Mouse (Mus musculus): ENCODE measurements around the gene Mapk13. TPM values are rescaled to one million over a fixed set of nuclear protein-coding genes. Genes with fewer than 3 reads are reported as not detected.
"Not testable (repeated sequence)": the region's sequence is repeated elsewhere in the genome, so short reads cannot be mapped to it uniquely, and the experiment has no call there.

Gene Mapk13
- 1 to 10 TPM; 1.0 to 1.2 TPM for total RNA-seq (2021)

- intact Hi-C loops (cut with DNase I), result no loop called here
- DNase-seq (ENCODE audit: low spot score in 2 of 2), result no peak
Observed at GRCm38 (mm10) chr17:28769121-28769874, at the start of gene Mapk13. Gene Mapk13, plus strand, starts transcription at chr17:28769297.

GRCm38 (mm10) chr17:28725783-28726182 lies 43.3 kb upstream of the Mapk13 start, which contains the start of gene AC170998.1:
Gene AC170998.1, plus strand, starts transcription at chr17:28726083.
- intact Hi-C loops (cut with DNase I), result no loop called here
- no peak for DNase-seq (ENCODE audit: low spot score in 2 of 2)

- DNase-seq (ENCODE audit: low spot score in 2 of 2); intact Hi-C loops (cut with DNase I): not testable (repeated sequence)
Observed at GRCm38 (mm10) chr17:28727511-28727910, 41.6 kb upstream of the Mapk13 start.

- intact Hi-C loops (cut with DNase I), result loop anchor here (1.0 kb wide), 1 partner anchor 44 kb away; the partner anchor contains the start of gene Mapk14
- DNase-seq (ENCODE audit: low spot score in 2 of 2), result peak in 1 of 2 experiments; percentile 69
Observed at GRCm38 (mm10) chr17:28735317-28736105, 33.6 kb upstream of the Mapk13 start.

GRCm38 (mm10) chr17:28736486-28736885 lies 32.6 kb upstream of the Mapk13 start:
- intact Hi-C loops (cut with DNase I), result no loop called here
- no peak for DNase-seq (ENCODE audit: low spot score in 2 of 2)

GRCm38 (mm10) chr17:28737973-28738372 lies 31.1 kb upstream of the Mapk13 start:
- intact Hi-C loops (cut with DNase I), result no loop called here
- no peak for DNase-seq (ENCODE audit: low spot score in 2 of 2)

- intact Hi-C loops (cut with DNase I), result no loop called here
- no peak for DNase-seq (ENCODE audit: low spot score in 2 of 2)
Observed at GRCm38 (mm10) chr17:28739244-28739643, 29.9 kb upstream of the Mapk13 start.

- peak; percentile 66 to 93 for DNase-seq (ENCODE audit: low spot score in 2 of 2)
- intact Hi-C loops (cut with DNase I), result loop anchor here (2.0 kb wide), 1 partner anchor 119 kb away; no protein-coding TSS in a partner anchor
Observed at GRCm38 (mm10) chr17:28743145-28743866, 25.8 kb upstream of the Mapk13 start.

- peak in 1 of 2 experiments; percentile 28 for DNase-seq (ENCODE audit: low spot score in 2 of 2)
- intact Hi-C loops (cut with DNase I), result loop anchor here (2.0 kb wide), 2 partner anchors 119 to 131 kb away; no protein-coding TSS in a partner anchor
Observed at GRCm38 (mm10) chr17:28743916-28744315, 25.2 kb upstream of the Mapk13 start.

GRCm38 (mm10) chr17:28745773-28746172 lies 23.3 kb upstream of the Mapk13 start:
- intact Hi-C loops (cut with DNase I), result loop anchor here (2.0 kb wide), 1 partner anchor 129 kb away; no protein-coding TSS in a partner anchor

GRCm38 (mm10) chr17:28748001-28748400 lies 21.1 kb upstream of the Mapk13 start:
- intact Hi-C loops (cut with DNase I), result loop anchor here (2.0 kb wide), 1 partner anchor 57 kb away; the partner anchor contains the start of genes Mapk14 and Slc26a8

More at GRCm38 (mm10) chr17:28745773-28746172, 23.3 kb upstream of the Mapk13 start:
- peak in 1 of 2 experiments; percentile 80 for DNase-seq (ENCODE audit: low spot score in 2 of 2)

GRCm38 (mm10) chr17:28750580-28750979 lies 18.5 kb upstream of the Mapk13 start:
- intact Hi-C loops (cut with DNase I), result no loop called here

More at GRCm38 (mm10) chr17:28748001-28748400, 21.1 kb upstream of the Mapk13 start:
- DNase-seq (ENCODE audit: low spot score in 2 of 2), result no peak

GRCm38 (mm10) chr17:28756447-28756846 lies 12.7 kb upstream of the Mapk13 start:
- no peak for DNase-seq (ENCODE audit: low spot score in 2 of 2)
- intact Hi-C loops (cut with DNase I), result no loop called here

More at GRCm38 (mm10) chr17:28750580-28750979, 18.5 kb upstream of the Mapk13 start:
- peak in 1 of 2 experiments; percentile 59 for DNase-seq (ENCODE audit: low spot score in 2 of 2)

GRCm38 (mm10) chr17:28757470-28757869 lies 11.6 kb upstream of the Mapk13 start:
- intact Hi-C loops (cut with DNase I), result no loop called here
- no peak for DNase-seq (ENCODE audit: low spot score in 2 of 2)

GRCm38 (mm10) chr17:28760736-28761312 lies 8.3 kb upstream of the Mapk13 start:
- intact Hi-C loops (cut with DNase I), result loop anchor here (5.0 kb wide), 1 partner anchor 36 kb away; no protein-coding TSS in a partner anchor
- DNase-seq (ENCODE audit: low spot score in 2 of 2), result no peak

- intact Hi-C loops (cut with DNase I), result loop anchor here (2.0 to 5.0 kb wide), 3 partner anchors 35 to 163 kb away; no protein-coding TSS in a partner anchor
Observed at GRCm38 (mm10) chr17:28761871-28762270, 7.2 kb upstream of the Mapk13 start.

GRCm38 (mm10) chr17:28766203-28766602 lies 2.9 kb upstream of the Mapk13 start:
- intact Hi-C loops (cut with DNase I), result no loop called here
- no peak for DNase-seq (ENCODE audit: low spot score in 2 of 2)

More at GRCm38 (mm10) chr17:28761871-28762270, 7.2 kb upstream of the Mapk13 start:
- DNase-seq (ENCODE audit: low spot score in 2 of 2), result peak; percentile 61 to 76

GRCm38 (mm10) chr17:28766781-28767515 lies 2.1 kb upstream of the Mapk13 start:
- intact Hi-C loops (cut with DNase I), result no loop called here
- no peak for DNase-seq (ENCODE audit: low spot score in 2 of 2)

All from left cerebral cortex, postnatal 25 days (tissue).